Mouse (Mus musculus): ENCODE data around the gene Rpf2. TPM values are rescaled to one million over a fixed set of nuclear protein-coding genes. Genes with fewer than 3 reads are reported as not detected.

Rpf2 gene
- polyA plus RNA-seq, 2 experiments = 25.0 to 54.5 TPM

DNA sequence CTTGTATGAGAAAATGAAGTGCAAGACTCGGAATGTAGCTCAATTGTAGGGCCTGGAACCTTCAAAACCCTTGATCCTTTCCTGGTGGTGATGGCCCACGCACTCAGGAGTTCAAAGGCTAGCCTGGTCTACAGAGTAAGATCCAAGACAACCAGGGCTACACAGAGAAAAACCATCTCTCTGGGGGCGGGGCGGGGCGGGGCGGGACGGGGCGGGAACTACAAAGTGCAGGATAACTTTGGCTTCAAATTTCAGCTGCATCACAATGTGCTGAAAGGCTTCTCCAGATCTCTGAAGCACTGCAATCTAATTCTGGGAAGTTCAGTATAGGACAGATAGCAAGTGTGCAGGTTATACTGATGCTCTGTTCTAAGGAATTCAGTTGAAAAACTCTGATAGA lies 12.7 kb upstream of the Rpf2 start:
- DNase-seq (ENCODE audit: low spot score) (no peak), ATAC-seq (ENCODE audit: low FRiP score, low read depth) (no peak)
- WGBS = 12% methylated on average over 8 of the region's 8 CpGs
- peaks cover 3% of the 10 kb centered on the region; the same call in 1 of the 2 replicates for H3K36me3 ChIP-seq (ENCODE audit: control insufficient read depth, insufficient read depth, low read length)
- no peaks in the 10 kb centered on the region for H3K9me3 ChIP-seq (ENCODE audit: control insufficient read depth, low read length)
- no peak for TF ChIP-seq POLR2A (IDR thresholded peaks at IDR 0.05; ENCODE audit: borderline replicate concordance, extremely low read depth, insufficient read depth, insufficient read length)
- no peak overlapping the region for H3K4me3 ChIP-seq (replicated peaks; ENCODE audit: low read length)
- no peak overlapping the region for H3K9ac ChIP-seq (ENCODE audit: low read depth, low read length, severe bottlenecking)
- H3K27ac ChIP-seq (replicated peaks; ENCODE audit: low read depth, low read length) = no peak overlapping the region
- H3K27me3 ChIP-seq (ENCODE audit: control insufficient read depth, insufficient read depth, low read length) = no peaks in the 10 kb centered on the region
- H3K4me2 ChIP-seq (replicated peaks; ENCODE audit: low read depth, low read length, severe bottlenecking) = no peak overlapping the region
- peaks cover 4% of the 10 kb centered on the region for H3K4me1 ChIP-seq (ENCODE audit: control insufficient read depth, insufficient read depth, low read length)

DNA sequence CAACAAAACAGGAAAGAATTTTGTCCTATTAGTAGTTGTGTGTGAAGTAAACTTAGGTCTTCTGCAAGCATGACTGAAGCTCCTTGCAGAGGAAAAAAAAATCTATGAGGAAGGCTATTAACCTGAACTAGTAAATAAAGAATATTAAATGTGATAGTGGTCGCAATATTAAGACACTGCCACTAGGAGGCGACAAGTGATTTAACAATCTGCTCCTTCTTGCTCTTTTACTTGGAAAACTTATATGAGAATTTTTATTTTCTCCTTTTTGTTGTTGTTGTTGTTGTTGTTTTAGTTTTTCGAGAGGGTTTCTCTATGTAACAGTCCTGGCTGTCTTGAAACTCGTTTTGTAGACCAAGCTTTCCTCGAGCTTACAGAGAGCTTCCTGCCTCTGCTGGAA lies 12.1 kb upstream of the Rpf2 start:
- Histone ChIP-seq H3K4me1 (ENCODE audit: control insufficient read depth, insufficient read depth, low read length) (peaks cover 4% of the 10 kb centered on the region), H3K9ac (ENCODE audit: low read depth, low read length, severe bottlenecking) (no peak overlapping the region), H3K4me2 (replicated peaks; ENCODE audit: low read depth, low read length, severe bottlenecking) (peak overlapping the region; percentile 89), H3K36me3 (ENCODE audit: control insufficient read depth, insufficient read depth, low read length) (peaks cover 8% of the 10 kb centered on the region; the same call in 1 of the 2 replicates), H3K27ac (replicated peaks; ENCODE audit: low read depth, low read length) (peak overlapping the region; percentile 95), H3K27me3 (ENCODE audit: control insufficient read depth, insufficient read depth, low read length) (no peaks in the 10 kb centered on the region), H3K9me3 (ENCODE audit: control insufficient read depth, low read length) (no peaks in the 10 kb centered on the region), H3K4me3 (replicated peaks; ENCODE audit: low read length) (0 out of 2 replicates have a peak overlapping the region, but pooled peaks have one; percentile 57)
- 0 out of 2 replicates have a peak, but pooled peaks have one; percentile 0 for ATAC-seq (ENCODE audit: low FRiP score, low read depth)
- peak; percentile 93 for DNase-seq (ENCODE audit: low spot score)
- no peak for TF ChIP-seq POLR2A (IDR thresholded peaks at IDR 0.05; ENCODE audit: borderline replicate concordance, extremely low read depth, insufficient read depth, insufficient read length)
- WGBS = 4% methylated on average over 5 of the region's 5 CpGs

DNA sequence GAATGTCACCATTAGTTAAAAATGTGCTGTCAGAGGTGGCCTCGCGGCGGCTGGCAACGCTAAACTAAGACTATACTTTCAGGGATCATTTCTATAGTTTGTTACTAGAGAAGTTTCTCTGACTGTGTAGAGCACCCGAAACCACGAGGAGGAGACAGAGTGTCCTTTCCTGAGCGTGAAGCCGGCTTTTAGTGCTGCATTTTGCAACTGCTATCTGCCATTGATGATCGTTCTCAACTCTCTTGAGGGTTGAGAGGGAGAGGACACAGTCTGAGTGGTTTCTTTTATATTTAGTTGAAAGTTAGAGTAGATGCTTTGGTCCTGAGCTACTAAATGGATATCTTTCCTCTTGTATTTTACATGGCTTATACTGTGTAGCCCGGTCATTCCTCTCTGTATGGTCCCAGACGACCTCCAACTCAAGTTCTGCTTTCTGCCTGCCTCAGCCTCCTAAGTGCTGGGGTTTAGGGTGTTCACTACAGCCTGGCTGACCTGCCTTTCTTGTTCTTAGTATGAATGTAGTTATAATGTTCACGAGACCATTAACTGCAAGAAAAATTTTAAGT lies 11.6 kb upstream of the Rpf2 start:
- Histone ChIP-seq H3K27ac (replicated peaks; ENCODE audit: low read depth, low read length) (peak overlapping the region; percentile 95), H3K4me3 (replicated peaks; ENCODE audit: low read length) (peak overlapping the region; percentile 57), H3K4me1 (ENCODE audit: control insufficient read depth, insufficient read depth, low read length) (peaks cover 4% of the 10 kb centered on the region), H3K4me2 (replicated peaks; ENCODE audit: low read depth, low read length, severe bottlenecking) (peak overlapping the region; percentile 89), H3K36me3 (ENCODE audit: control insufficient read depth, insufficient read depth, low read length) (peaks cover 11% of the 10 kb centered on the region), H3K9ac (ENCODE audit: low read depth, low read length, severe bottlenecking) (peak overlapping the region; percentile 78), H3K9me3 (ENCODE audit: control insufficient read depth, low read length) (no peaks in the 10 kb centered on the region), H3K27me3 (ENCODE audit: control insufficient read depth, insufficient read depth, low read length) (no peaks in the 10 kb centered on the region)
- ATAC-seq (ENCODE audit: low FRiP score, low read depth) (peak; percentile 86), DNase-seq (ENCODE audit: low spot score) (peak; percentile 94)
- WGBS = under 1% methylated on average over 12 of the region's 12 CpGs
- peak; percentile 99; the same call in 1 of the 2 replicates for TF ChIP-seq POLR2A (IDR thresholded peaks at IDR 0.05; ENCODE audit: borderline replicate concordance, extremely low read depth, insufficient read depth, insufficient read length)

DNA sequence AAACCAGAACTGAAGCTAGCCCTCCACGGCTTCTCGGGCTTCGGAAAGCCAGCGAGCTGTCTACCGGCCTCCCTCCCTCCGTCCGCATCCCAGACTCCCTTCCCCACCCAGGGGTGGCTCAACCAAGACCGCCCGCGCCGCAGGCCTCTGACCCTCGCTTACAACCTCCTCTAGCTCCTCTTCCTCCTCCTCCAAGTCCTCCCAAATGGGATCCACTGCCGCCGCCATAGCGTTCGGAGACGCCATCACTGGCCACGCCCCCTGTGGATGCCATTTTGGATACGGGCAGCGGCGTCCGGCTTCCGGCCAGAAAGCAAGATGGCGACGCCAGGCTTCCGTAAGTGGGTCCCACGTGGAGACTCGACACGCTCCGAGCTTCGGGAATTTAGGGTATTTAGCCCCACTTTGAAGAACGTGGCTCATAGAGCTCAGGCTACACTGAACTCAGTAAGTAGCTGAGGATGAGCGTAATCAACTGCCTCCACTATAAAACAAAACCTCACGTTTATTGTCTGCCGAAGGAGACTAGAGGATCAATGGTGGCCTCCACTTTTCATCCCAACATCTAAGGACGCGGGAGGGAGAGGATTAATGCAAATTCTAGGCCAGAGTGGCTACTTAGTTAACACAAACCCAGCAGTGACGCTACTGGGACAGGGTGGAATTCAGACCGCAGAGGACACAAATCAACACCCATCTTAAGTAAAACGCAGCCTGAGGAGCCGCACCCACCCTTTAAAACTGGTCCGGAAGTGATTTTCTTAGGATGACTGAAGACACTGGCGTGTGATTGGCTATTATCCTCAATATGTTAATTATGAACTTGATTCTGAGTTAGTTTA lies 10.8 kb upstream of the Rpf2 start, which contains the start of gene Gtf3c6:
Gene Gtf3c6 (minus strand): TSS at position 695 of the 842 bp plus-strand sequence.
- H3K27me3 ChIP-seq (ENCODE audit: control insufficient read depth, insufficient read depth, low read length) = no peaks in the 10 kb centered on the region
- ATAC-seq (ENCODE audit: low FRiP score, low read depth) (peak; percentile 80), DNase-seq (ENCODE audit: low spot score) (peak; percentile 96)
- H3K9me3 ChIP-seq (ENCODE audit: control insufficient read depth, low read length) = no peaks in the 10 kb centered on the region
- peaks cover 19% of the 10 kb centered on the region for H3K36me3 ChIP-seq (ENCODE audit: control insufficient read depth, insufficient read depth, low read length)
- peak within 1 kb of the TSS; percentile 78 for H3K9ac ChIP-seq (ENCODE audit: low read depth, low read length, severe bottlenecking)
- H3K4me1 ChIP-seq (ENCODE audit: control insufficient read depth, insufficient read depth, low read length) = peaks cover 4% of the 10 kb centered on the region
- peak within 1 kb of the TSS; percentile 89 for H3K4me2 ChIP-seq (replicated peaks; ENCODE audit: low read depth, low read length, severe bottlenecking)
- H3K27ac ChIP-seq (replicated peaks; ENCODE audit: low read depth, low read length) = peak within 1 kb of the TSS; percentile 95
- peak; percentile 91; the same call in 1 of the 2 replicates for TF ChIP-seq POLR2A (IDR thresholded peaks at IDR 0.05; ENCODE audit: borderline replicate concordance, extremely low read depth, insufficient read depth, insufficient read length)
- peak within 1 kb of the TSS; percentile 57 for H3K4me3 ChIP-seq (replicated peaks; ENCODE audit: low read length)
- WGBS = under 1% methylated on average over 43 of the region's 43 CpGs

DNA sequence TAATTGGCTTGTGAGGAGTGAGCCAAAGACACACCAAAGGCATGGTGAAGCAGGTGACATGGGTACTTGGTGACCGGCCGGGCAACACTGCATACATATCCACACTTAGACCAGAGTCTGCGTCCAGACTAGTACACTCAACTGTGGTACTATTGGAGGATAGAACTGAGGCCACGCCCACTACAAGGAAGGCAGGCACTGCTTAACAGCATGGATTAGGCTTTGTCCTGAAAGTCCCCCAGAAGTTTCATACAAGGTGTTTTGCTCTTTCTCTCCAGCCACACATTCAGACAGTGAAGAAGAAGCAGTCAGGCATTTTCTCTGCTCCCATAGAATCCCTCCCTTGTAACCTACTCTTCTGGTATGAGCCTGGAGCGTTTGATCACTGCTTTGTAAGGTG lies 9.9 kb upstream of the Rpf2 start:
- DNase-seq (ENCODE audit: low spot score) (peak; percentile 85), ATAC-seq (ENCODE audit: low FRiP score, low read depth) (peak; percentile 53)
- Histone ChIP-seq H3K4me1 (ENCODE audit: control insufficient read depth, insufficient read depth, low read length) (peaks cover 4% of the 10 kb centered on the region), H3K4me2 (replicated peaks; ENCODE audit: low read depth, low read length, severe bottlenecking) (peak overlapping the region; percentile 89), H3K9ac (ENCODE audit: low read depth, low read length, severe bottlenecking) (peak overlapping the region; percentile 78), H3K27ac (replicated peaks; ENCODE audit: low read depth, low read length) (peak overlapping the region; percentile 95), H3K9me3 (ENCODE audit: control insufficient read depth, low read length) (no peaks in the 10 kb centered on the region), H3K4me3 (replicated peaks; ENCODE audit: low read length) (peak overlapping the region; percentile 57), H3K27me3 (ENCODE audit: control insufficient read depth, insufficient read depth, low read length) (no peaks in the 10 kb centered on the region), H3K36me3 (ENCODE audit: control insufficient read depth, insufficient read depth, low read length) (peaks cover 28% of the 10 kb centered on the region)
- TF ChIP-seq POLR2A (IDR thresholded peaks at IDR 0.05; ENCODE audit: borderline replicate concordance, extremely low read depth, insufficient read depth, insufficient read length) = peak; percentile 64; the same call in 1 of the 2 replicates
- 1% methylated on average over 5 of the region's 5 CpGs for WGBS

All from limb, embryonic 14.5 days (tissue).